Mouse (Mus musculus) CD4-positive, CD25-positive, alpha-beta regulatory T cell, adult 4 months (primary cell): ENCODE data around the gene Ptprd. TPM values are rescaled to one million over a fixed set of nuclear protein-coding genes. Genes with fewer than 3 reads are reported as not detected.

Experiments
- ATAC-seq: one replicate; pipeline ENCODE4 v1.8.0; 2017
- polyA plus RNA-seq, 2 experiments: library from polyadenylated mRNA; unstranded; fragments of 100-300 nt; shearing (Covaris generic); gene quantifications; one replicate each; pipeline ENCODE4 v1.2.1; 2017

The Ptprd gene
- polyA plus RNA-seq, 2 experiments from 2014 or later: 0.39 TPM; not detected in 1

- ATAC-seq: no peak
Observed at GRCm38 (mm10) chr4:76870971-76871370, 1340.8 kb downstream of the Ptprd start.

- ATAC-seq: no peak
Observed at GRCm38 (mm10) chr4:76865585-76865984, 1346.2 kb downstream of the Ptprd start.

- no peak for ATAC-seq
Observed at GRCm38 (mm10) chr4:76846265-76846664, 1365.5 kb downstream of the Ptprd start.

- ATAC-seq: no peak
Observed at GRCm38 (mm10) chr4:76839016-76839415, 1372.7 kb downstream of the Ptprd start.

GRCm38 (mm10) chr4:76812138-76812537 lies 1399.6 kb downstream of the Ptprd start:
- no peak for ATAC-seq

GRCm38 (mm10) chr4:76802708-76803107 lies 1409.1 kb downstream of the Ptprd start:
- no peak for ATAC-seq

GRCm38 (mm10) chr4:76798010-76799007 lies 1413.5 kb downstream of the Ptprd start:
- ATAC-seq: no peak

GRCm38 (mm10) chr4:76785389-76785788 lies 1426.4 kb downstream of the Ptprd start:
- no peak for ATAC-seq

- ATAC-seq: no peak
Observed at GRCm38 (mm10) chr4:76779558-76780124, 1432.1 kb downstream of the Ptprd start.

- ATAC-seq: no peak
Observed at GRCm38 (mm10) chr4:76766918-76767317, 1444.8 kb downstream of the Ptprd start.

GRCm38 (mm10) chr4:76766429-76766828 lies 1445.3 kb downstream of the Ptprd start:
- ATAC-seq: no peak

- no peak for ATAC-seq
Observed at GRCm38 (mm10) chr4:76750709-76751108, 1461.1 kb downstream of the Ptprd start.

GRCm38 (mm10) chr4:76735831-76736230 lies 1475.9 kb downstream of the Ptprd start:
- no peak for ATAC-seq

GRCm38 (mm10) chr4:76675726-76676125 lies 1536.0 kb downstream of the Ptprd start:
- ATAC-seq: no peak

GRCm38 (mm10) chr4:76673224-76673623 lies 1538.5 kb downstream of the Ptprd start:
- no peak for ATAC-seq

- ATAC-seq: no peak
Observed at GRCm38 (mm10) chr4:76672653-76673052, 1539.1 kb downstream of the Ptprd start.

- no peak for ATAC-seq
Observed at GRCm38 (mm10) chr4:76661725-76662124, 1550.0 kb downstream of the Ptprd start.

- ATAC-seq: no peak
Observed at GRCm38 (mm10) chr4:76660146-76660545, 1551.6 kb downstream of the Ptprd start.

- no peak for ATAC-seq
Observed at GRCm38 (mm10) chr4:76656734-76657133, 1555.0 kb downstream of the Ptprd start.

GRCm38 (mm10) chr4:76652971-76653370 lies 1558.8 kb downstream of the Ptprd start:
- no peak for ATAC-seq

- ATAC-seq: no peak
Observed at GRCm38 (mm10) chr4:76621740-76622139, 1590.0 kb downstream of the Ptprd start.

- no peak for ATAC-seq
Observed at GRCm38 (mm10) chr4:76616614-76617013, 1595.1 kb downstream of the Ptprd start.

- ATAC-seq: no peak
Observed at GRCm38 (mm10) chr4:76608246-76608645, 1603.5 kb downstream of the Ptprd start.

- no peak for ATAC-seq
Observed at GRCm38 (mm10) chr4:76606808-76607207, 1605.0 kb downstream of the Ptprd start.
